Mouse (Mus musculus): ENCODE data around the gene Nfia.

The Nfia gene

DNA sequence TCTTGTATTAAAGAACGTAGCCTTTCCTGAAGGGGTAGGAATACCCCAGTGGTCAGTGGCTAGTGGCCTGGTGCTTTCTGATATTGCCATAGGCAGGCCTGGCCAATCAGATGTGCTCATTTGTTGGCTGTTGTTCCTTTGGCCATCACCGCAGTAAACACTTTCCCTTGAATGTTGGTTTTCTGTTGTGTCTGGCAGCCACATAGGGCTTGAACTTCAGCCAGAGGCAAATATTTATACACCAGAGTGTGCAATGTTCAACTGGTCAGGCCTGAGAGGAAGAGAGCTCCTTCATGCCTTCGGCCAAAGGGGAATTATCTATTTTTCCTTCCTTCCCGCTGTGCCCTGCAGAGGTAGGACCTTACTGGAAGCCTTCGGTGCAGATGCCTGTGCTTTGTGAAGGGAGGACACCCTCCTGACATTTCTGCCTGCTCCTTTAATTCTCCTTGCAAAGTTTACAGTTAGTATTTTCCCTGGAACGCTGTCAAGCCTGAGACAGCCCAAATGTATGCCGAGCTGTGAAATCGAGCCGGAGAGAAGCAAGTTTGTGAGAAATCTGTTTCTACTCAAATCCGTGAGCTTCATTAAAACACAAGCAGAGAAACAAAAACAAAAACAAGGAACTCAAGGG is 95.9 kb downstream of the Nfia start:
- DNase-seq (ENCODE audit: low read depth, low spot score) = no peak

- no peak for DNase-seq (ENCODE audit: low read depth, low spot score)
Observed at GRCm38 (mm10) chr4:97868938-97869440, 96.5 kb downstream of the Nfia start.

GRCm38 (mm10) chr4:97869451-97869850 is 96.9 kb downstream of the Nfia start:
- DNase-seq (ENCODE audit: low read depth, low spot score) = no peak

- DNase-seq (ENCODE audit: low read depth, low spot score) = no peak
Observed at GRCm38 (mm10) chr4:97871770-97872439, 99.4 kb downstream of the Nfia start.

DNA sequence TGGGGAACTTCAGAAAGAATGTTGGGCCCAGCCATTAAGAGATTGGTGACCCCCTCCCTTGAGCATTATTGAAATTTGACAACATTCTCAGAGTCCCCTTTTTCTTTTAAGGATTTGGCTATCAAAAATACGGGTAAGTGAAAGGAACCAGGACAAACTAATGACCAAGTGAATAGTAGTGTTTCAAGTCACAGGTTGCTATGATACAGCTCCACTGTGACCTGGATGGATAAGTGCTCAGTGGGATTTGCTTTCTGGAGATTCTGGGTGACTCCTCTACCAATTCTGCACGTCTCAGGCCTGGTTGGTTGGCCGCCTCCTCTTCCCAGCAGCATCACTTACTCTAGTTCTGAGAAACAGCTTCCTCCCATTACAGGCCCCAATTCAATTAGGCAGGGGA is 102.4 kb downstream of the Nfia start:
- DNase-seq (ENCODE audit: low read depth, low spot score) = no peak

DNA sequence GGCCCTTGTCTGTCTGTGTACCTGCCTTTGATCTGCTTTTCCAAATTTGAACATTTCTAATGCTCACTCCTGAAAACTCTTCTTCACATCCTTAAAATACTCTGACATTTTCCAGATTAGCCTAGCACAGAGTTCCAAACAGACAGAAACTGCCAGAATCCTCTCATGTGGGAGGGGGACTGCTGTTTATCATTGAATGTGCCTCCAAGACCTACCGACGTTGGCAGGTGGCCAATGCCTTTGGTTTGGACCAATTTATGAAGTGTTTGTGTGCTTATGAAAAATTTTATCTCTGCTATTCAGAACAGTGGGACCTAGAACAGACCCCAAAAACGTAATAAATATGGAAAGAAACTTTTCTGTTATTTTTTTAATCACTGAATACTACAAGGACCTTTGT is 103.4 kb downstream of the Nfia start:
- no peak for DNase-seq (ENCODE audit: low read depth, low spot score)

GRCm38 (mm10) chr4:97879696-97880095 is 107.2 kb downstream of the Nfia start:
- DNase-seq (ENCODE audit: low read depth, low spot score) = no peak

GRCm38 (mm10) chr4:97880120-97881055 is 107.9 kb downstream of the Nfia start:
- no peak for DNase-seq (ENCODE audit: low read depth, low spot score)

DNA sequence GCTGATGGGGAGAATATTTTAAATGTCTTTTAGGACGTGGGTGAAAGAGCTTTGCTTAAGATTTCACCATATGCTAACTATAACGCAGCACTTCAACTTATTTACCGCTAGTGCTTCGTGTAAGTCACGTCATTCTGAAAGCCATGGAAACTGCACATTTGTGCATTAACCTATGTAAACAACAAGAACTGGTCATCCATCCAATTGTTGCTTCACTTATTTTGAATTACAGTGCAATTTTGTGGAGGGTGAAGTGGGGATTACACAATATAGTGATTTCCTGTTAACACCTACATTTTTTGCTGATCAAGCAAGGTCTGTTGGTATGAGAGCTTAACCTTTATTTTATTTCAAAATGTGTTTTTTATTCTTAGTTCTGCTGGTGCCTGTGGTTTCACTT is 113.0 kb downstream of the Nfia start:
- no peak for DNase-seq (ENCODE audit: low read depth, low spot score)

GRCm38 (mm10) chr4:97886220-97886619 is 113.7 kb downstream of the Nfia start:
- no peak for DNase-seq (ENCODE audit: low read depth, low spot score)

GRCm38 (mm10) chr4:97887228-97887627 is 114.7 kb downstream of the Nfia start:
- DNase-seq (ENCODE audit: low read depth, low spot score) = no peak

DNA sequence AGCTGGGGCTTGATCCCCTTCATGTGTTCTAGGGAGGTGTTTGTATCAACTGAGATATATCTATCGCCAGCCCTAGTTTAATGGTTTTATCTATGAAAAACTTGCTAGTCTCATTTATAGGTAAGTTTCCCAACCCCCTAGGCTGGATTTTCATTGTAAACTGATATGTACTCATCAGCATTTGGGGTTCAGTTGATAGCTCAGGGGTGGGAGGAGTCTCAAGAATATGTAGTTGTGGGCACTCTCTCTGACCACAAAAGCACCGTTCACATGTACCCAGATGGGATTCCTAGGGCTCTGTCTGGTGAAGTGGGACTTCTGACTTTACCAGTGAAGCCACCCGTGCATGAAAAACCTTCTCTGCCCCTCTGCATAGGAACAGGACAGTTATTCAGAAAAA is 118.5 kb downstream of the Nfia start:
- DNase-seq (ENCODE audit: low read depth, low spot score) = no peak

GRCm38 (mm10) chr4:97891611-97892010 is 119.1 kb downstream of the Nfia start:
- DNase-seq (ENCODE audit: low read depth, low spot score) = no peak

DNA sequence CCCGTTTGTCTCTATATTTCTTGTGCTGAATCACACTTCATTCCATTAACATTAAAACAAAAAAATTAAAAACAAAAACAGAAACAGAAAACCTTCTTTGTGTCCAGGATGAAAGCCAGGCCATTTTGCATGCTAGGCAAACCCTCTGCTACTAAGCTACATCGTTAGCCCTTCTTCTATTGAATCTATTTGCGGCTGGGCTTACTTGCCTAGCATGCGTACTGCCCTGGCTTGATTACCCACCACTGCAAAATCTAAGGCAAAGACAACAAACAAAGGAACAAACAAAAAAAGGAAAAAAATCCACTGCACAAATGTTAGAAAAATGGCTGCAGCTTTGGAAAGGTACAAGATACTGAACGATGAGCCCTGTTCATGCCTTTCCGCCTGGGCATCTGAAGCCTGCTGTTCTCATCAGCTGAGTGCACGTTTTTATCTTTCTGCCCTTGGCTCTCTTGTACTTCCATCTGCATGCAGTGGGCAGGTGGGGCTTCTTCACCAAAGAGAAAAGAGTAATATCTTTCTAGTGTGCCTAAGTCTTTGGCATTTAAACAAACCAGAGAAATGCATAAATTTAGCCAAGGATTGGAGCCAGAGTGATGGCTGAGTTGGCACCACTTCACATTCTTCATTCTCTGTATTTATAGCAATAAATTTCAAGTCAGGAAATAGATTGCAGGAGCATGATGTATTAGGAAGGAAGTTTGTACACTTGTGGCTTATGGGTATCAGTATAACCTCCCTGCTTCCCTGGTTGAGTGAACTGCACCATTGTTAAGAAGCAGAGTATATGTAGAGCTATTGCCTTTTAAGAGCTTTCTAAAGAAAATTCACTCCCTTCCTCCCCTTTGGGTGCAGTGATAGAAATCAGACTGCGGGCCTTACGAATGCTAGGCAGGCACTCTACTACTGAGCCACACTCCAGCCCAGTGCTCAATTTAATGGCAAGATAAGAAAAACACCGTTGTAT is 121.7 kb downstream of the Nfia start:
- DNase-seq (ENCODE audit: low read depth, low spot score) = no peak

DNA sequence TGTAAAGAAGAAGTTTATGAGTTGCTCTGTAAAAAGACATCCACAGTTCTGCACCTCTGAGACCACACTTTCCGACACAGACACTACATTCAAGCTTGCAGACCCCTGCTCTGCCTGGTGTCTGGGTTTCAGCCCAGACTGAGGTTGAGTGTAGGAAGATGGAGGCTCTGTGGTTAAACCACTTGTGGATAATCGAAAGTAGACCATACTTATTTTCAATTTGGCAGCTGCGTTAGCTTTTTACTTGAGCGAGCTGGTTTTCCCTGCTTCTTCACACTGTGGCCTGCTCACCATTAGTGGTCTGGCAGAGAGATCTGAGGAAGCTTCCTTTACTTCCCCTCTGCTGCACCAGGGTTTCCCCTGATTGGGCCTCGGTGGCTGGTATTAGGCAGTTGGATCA is 123.4 kb downstream of the Nfia start:
- no peak for DNase-seq (ENCODE audit: low read depth, low spot score)

GRCm38 (mm10) chr4:97900256-97900944 is 127.9 kb downstream of the Nfia start:
- no peak for DNase-seq (ENCODE audit: low read depth, low spot score)

- DNase-seq (ENCODE audit: low read depth, low spot score) = no peak
Observed at GRCm38 (mm10) chr4:97905826-97906225, 133.3 kb downstream of the Nfia start.

- DNase-seq (ENCODE audit: low read depth, low spot score) = no peak
Observed at GRCm38 (mm10) chr4:97908576-97909147, 136.1 kb downstream of the Nfia start.

DNA sequence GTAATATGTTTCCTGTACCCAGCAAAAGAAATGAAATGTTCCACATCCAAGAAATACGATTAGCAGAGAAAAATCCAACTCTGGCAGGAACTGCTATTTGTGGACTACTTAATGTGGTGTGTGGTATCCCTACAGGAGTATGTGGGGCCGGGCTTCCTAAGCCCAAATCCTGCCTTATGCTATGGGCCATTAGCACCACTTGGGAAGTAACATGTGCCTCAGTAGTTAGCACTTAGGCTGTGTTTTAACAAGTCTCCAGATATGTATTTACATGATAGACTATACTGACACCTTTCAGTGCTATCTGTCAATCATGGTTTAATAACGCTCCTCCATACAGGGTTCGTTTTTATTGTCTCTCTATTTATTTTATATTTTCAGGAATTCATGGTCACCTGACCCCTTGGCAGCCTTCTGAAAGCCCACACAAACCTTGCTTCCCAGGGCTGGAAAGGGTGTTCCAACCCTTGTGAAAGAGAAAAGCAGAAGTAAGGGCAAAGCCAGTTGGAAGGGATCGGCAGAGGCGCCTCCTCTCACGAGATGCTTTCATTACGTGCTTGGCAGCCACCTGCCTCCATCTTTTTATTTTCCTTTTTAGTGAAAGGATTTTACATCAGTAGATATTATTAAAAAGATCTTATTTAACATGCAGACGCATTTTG is 137.7 kb downstream of the Nfia start:
- DNase-seq (ENCODE audit: low read depth, low spot score) = no peak

Measured in embryo, embryonic 11.5 days (tissue).